Mouse (Mus musculus) myocyte (in vitro differentiated cells): ENCODE data around the gene Gnb2. TPM values are rescaled to one million over a fixed set of nuclear protein-coding genes. Genes with fewer than 3 reads are reported as not detected.

ENCODE experiments used
- H3K27me3 ChIP-seq: one replicate; pipeline ENCODE4 v1.6.1; 2011; ENCODE audit not compliant: control insufficient read depth, insufficient read depth, insufficient read length
- H3K36me3 ChIP-seq: one replicate; pipeline ENCODE4 v1.6.1; 2011; ENCODE audit not compliant: control insufficient read depth, insufficient read depth
- H3K4me2 ChIP-seq: one replicate; pipeline ENCODE4 v1.6.1; 2011; ENCODE audit warnings: low read depth, control low read depth
- H3K4me3 ChIP-seq: one replicate; pipeline ENCODE4 v1.5.1; 2011; ENCODE audit warnings: mild to moderate bottlenecking, control low read depth, moderate library complexity
- H3K79me2 ChIP-seq: one replicate; pipeline ENCODE4 v1.6.1; 2011; ENCODE audit not compliant: control insufficient read depth, insufficient read depth
- H3ac ChIP-seq: one replicate; pipeline ENCODE4 v1.6.1; 2011; ENCODE audit not compliant: control insufficient read depth, insufficient read length
- CEBPB ChIP-seq: IDR thresholded peaks from 2 replicates; pipeline ENCODE4 v1.6.1; 2011; ENCODE audit warnings: mild to moderate bottlenecking, moderate library complexity; ENCODE audit not compliant: poor library complexity, insufficient read depth, severe bottlenecking
- E2F4 ChIP-seq: IDR thresholded peaks from one replicate; pipeline ENCODE4 v1.6.1; 2011; ENCODE audit warnings: mild to moderate bottlenecking, control low read depth, moderate library complexity; ENCODE audit not compliant: insufficient read depth
- MAX ChIP-seq: IDR thresholded peaks from one replicate; pipeline ENCODE4 v1.6.1; 2011; ENCODE audit warnings: low read depth, mild to moderate bottlenecking, control low read depth
- MYOD1 ChIP-seq, 3 experiments: IDR thresholded peaks; one replicate each; pipeline ENCODE4 v1.6.1; 2011; ENCODE audit warnings: control low read depth in 2 of 3, low read depth in 2 of 3, mild to moderate bottlenecking in 2 of 3, moderate library complexity in 1 of 3; ENCODE audit not compliant: insufficient read length in 2 of 3, control insufficient read depth in 1 of 3
- MYOG ChIP-seq, 3 experiments: IDR thresholded peaks; one replicate each; pipeline ENCODE4 v1.6.1; 2011; ENCODE audit warnings: control low read depth in 2 of 3, low read depth in 2 of 3, mild to moderate bottlenecking in 2 of 3; ENCODE audit not compliant: insufficient read length in 2 of 3, control insufficient read depth in 1 of 3, insufficient read depth in 1 of 3
- POLR2A ChIP-seq: IDR thresholded peaks from one replicate; pipeline ENCODE4 v1.6.1; 2011; ENCODE audit warnings: low read depth, mild to moderate bottlenecking, control low read depth, moderate library complexity; ENCODE audit not compliant: insufficient read length
- POLR2AphosphoS2 ChIP-seq: IDR thresholded peaks from one replicate; pipeline ENCODE4 v1.6.1; 2011; ENCODE audit warnings: low read depth, control low read depth; ENCODE audit not compliant: insufficient read length
- REST ChIP-seq: IDR thresholded peaks from one replicate; pipeline ENCODE4 v1.6.1; 2011; ENCODE audit warnings: mild to moderate bottlenecking, control low read depth, moderate library complexity; ENCODE audit not compliant: insufficient read depth, insufficient read length
- SRF ChIP-seq: IDR thresholded peaks from one replicate; pipeline ENCODE4 v1.6.1; 2011; ENCODE audit warnings: low read depth; ENCODE audit not compliant: control insufficient read depth, insufficient read length
- TCF12 ChIP-seq: IDR thresholded peaks from one replicate; pipeline ENCODE4 v1.6.1; 2011; ENCODE audit warnings: mild to moderate bottlenecking, control low read depth; ENCODE audit not compliant: poor library complexity, insufficient read depth, severe bottlenecking
- TCF3 ChIP-seq: IDR thresholded peaks from one replicate; pipeline ENCODE4 v1.6.1; 2011; ENCODE audit warnings: low read depth, control low read depth; ENCODE audit not compliant: insufficient read length
- USF1 ChIP-seq: IDR thresholded peaks from one replicate; pipeline ENCODE4 v1.6.1; 2011; ENCODE audit warnings: low read depth, mild to moderate bottlenecking, control low read depth, moderate library complexity
- polyA plus RNA-seq: library from polyadenylated mRNA; unstranded; fragments of >200 nt; fragmentation: generic; extraction: Trizol; gene quantifications from one replicate; pipeline ENCODE4 v1.2.1, GENCODE M21; 2012; ENCODE audit warnings: missing spikeins

Gnb2 gene
- polyA plus RNA-seq, 1 experiment = 632 TPM

DNA sequence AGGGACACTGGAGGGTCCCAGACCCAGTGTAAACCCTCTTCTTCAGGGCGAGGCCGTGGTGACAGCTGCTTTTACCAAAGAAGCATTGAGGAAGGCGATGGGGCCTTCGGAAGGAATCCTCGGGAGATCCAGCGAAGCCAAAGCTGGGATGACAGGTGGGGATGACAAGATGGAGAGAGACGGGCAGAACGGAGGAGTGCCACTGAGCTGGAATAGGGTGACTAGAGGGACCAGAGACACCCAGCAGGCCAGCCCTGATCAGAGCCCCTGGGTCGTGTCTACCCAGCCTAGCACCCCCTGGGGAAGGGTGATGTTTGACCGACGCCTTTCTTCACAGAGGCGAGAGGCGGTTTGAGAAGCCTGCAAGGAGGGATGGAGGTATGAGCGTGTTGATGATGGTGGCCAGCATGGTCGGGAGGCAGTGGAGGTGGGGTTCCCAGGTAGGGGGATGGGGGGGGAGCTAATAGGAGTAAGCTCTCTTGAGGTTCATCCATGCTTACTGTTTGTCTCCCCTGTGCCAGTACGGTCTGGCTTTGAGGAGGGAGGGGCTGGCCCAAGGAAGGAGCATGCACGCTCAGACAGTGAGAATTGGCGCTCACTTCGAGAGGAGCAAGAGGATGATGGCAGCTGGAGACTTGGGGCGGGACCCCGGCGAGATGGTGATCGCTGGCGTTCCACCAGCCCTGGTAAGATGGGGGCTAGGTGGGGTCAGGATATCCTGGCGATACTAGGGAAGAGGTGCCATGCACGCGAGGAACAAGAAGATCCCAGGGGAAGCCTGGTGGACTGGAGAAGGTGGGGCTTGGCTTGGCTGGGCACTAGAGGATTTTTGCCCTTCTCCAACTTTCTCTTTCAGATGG, 13.4 kb downstream of the Gnb2 start:
- H3K4me2 ChIP-seq = no peak overlapping the region
- H3ac ChIP-seq = no peak overlapping the region
- TF ChIP-seq POLR2AphosphoS2 (no peak), MYOD1 (IDR thresholded peaks at IDR 0.05; ENCODE audit: control insufficient read depth in 1 of 3, insufficient read length in 2 of 3, low read depth in 2 of 3) (no peak), TCF3 (no peak), USF1 (no peak), SRF (no peak), TCF12 (no peak), E2F4 (no peak), CEBPB (no peak), POLR2A (no peak), MAX (no peak), MYOG (IDR thresholded peaks at IDR 0.05; ENCODE audit: control insufficient read depth in 1 of 3, insufficient read depth in 1 of 3, insufficient read length in 2 of 3, low read depth in 2 of 3) (no peak)
- H3K36me3 ChIP-seq = peaks cover 8% of the 10 kb centered on the region
- H3K79me2 ChIP-seq = peaks cover 31% of the 10 kb centered on the region
- H3K4me3 ChIP-seq = no peak overlapping the region
- H3K27me3 ChIP-seq = no peaks in the 10 kb centered on the region

GRCm38 (mm10) chr5:137518436-137518835, 14.9 kb downstream of the Gnb2 start, which contains the start of gene Gigyf1:
Gigyf1 (plus strand) TSS chr5:137518548.
- TF ChIP-seq CEBPB (no peak), POLR2AphosphoS2 (no peak), E2F4 (no peak), SRF (no peak), USF1 (no peak), TCF12 (no peak)
- Histone ChIP-seq H3K4me2 (no peak within 1 kb of the TSS), H3K4me3 (no peak within 1 kb of the TSS), H3K79me2 (peaks cover 46% of the 10 kb centered on the region), H3K27me3 (no peaks in the 10 kb centered on the region), H3ac (no peak within 1 kb of the TSS), H3K36me3 (peaks cover 8% of the 10 kb centered on the region)

DNA sequence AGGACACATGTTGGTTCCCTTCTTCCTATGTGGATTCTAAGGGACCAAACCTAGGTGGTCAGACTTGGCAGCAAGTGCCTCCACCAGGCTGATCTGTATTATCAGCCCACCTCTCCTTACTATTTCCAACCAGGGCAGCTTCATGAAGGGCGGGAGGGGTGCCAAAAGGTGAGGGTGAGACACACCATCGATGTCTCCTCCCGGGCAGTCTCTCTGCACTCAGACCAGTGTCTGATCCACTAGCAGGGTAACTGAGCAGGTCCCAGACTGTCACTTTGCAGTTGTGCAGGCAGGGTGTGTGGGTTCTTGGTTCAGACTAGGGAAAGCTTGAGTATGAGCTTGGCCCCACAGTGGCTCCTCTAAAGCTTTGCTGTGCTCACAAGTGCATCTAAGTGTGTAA, 18.5 kb downstream of the Gnb2 start:
- Histone ChIP-seq H3K79me2 (peaks cover 71% of the 10 kb centered on the region), H3K27me3 (no peaks in the 10 kb centered on the region), H3K4me2 (no peak overlapping the region), H3K36me3 (peaks cover 4% of the 10 kb centered on the region), H3K4me3 (no peak overlapping the region), H3ac (no peak overlapping the region)
- TF ChIP-seq POLR2A (no peak), MYOD1 (IDR thresholded peaks at IDR 0.05; ENCODE audit: control insufficient read depth in 1 of 3, insufficient read length in 2 of 3, low read depth in 2 of 3) (no peak), MYOG (IDR thresholded peaks at IDR 0.05; ENCODE audit: control insufficient read depth in 1 of 3, insufficient read depth in 1 of 3, insufficient read length in 2 of 3, low read depth in 2 of 3) (no peak)

DNA sequence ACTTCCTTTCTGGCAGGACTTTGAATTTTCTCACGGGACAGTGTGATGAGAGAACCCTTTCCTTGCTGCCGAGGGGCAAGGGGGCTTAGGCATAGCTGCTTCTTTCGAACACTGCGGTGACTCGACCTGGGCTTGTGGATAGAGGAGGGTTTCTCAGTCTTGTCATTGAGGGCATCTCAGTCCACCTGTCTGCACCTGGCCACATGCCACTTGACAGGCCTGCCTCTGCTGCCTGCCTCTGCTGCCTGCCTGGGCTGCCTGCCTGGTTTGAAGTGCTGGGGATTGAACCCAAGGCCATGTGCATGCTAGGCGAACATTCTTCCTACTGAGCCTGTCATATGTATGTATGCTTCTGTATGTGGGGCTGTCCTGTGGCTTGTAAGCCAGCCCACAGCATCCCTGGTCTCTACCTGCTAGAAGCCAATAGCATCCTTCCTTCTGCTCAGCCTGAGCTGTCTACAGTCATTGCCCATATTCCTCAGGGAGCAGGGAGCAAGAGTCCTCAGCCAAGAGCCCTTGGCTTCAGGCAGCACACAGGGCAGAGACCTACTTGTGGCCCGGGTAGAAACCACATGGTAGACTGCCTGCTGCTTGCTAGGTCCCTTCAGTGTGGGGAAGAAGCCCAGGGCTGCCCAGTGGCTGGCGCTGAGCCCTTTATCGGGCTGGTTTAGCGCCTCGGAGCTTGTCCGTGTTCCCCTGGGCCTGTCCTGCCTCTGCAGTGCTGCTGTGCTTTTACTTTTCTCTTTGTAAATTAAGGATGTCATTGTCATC, 19.2 kb downstream of the Gnb2 start:
- Histone ChIP-seq H3K79me2 (peaks cover 74% of the 10 kb centered on the region), H3K36me3 (peaks cover 4% of the 10 kb centered on the region), H3ac (no peak overlapping the region), H3K4me2 (no peak overlapping the region), H3K27me3 (no peaks in the 10 kb centered on the region), H3K4me3 (no peak overlapping the region)
- TF ChIP-seq TCF3 (no peak), POLR2A (no peak), POLR2AphosphoS2 (no peak), SRF (no peak), USF1 (no peak), TCF12 (no peak), CEBPB (no peak), E2F4 (no peak), MYOG (IDR thresholded peaks at IDR 0.05; ENCODE audit: control insufficient read depth in 1 of 3, insufficient read depth in 1 of 3, insufficient read length in 2 of 3, low read depth in 2 of 3) (no peak), REST (no peak), MYOD1 (IDR thresholded peaks at IDR 0.05; ENCODE audit: control insufficient read depth in 1 of 3, insufficient read length in 2 of 3, low read depth in 2 of 3) (no peak), MAX (no peak)
